Mouse (Mus musculus) cerebellum, postnatal 4 days (tissue): ENCODE measurements around the gene Galm.

Experiments used
- DNase-seq, 2 experiments: peaks; one replicate each; pipeline ENCODE4 v3.0.0; 2022; ENCODE audit warnings: low spot score in 2 of 2, mixed read lengths in 1 of 2

The Galm gene

GRCm38 (mm10) chr17:80128476-80128990 is 1.3 kb downstream of the Galm start:
- DNase-seq = no peak

- DNase-seq = no peak
Measured at GRCm38 (mm10) chr17:80129387-80129786, 2.1 kb downstream of the Galm start.

GRCm38 (mm10) chr17:80130718-80131430 is 3.6 kb downstream of the Galm start:
- no peak for DNase-seq

DNA sequence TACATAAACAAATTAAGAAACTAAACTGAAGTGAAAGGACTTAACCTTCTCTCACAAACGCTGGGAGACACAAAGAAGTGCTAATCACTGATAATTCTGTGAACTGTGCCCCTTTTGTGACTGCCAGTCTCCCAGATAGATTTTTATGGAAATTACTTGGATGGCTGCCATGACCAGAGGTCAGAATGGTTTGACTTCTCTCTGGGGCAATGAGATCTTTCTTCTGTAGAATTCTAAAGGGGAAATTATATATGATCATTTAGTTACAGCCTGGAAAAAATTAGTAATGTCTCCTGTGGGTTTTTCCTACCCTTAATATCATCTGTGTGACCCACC is 4.1 kb downstream of the Galm start:
- no peak for DNase-seq

DNA sequence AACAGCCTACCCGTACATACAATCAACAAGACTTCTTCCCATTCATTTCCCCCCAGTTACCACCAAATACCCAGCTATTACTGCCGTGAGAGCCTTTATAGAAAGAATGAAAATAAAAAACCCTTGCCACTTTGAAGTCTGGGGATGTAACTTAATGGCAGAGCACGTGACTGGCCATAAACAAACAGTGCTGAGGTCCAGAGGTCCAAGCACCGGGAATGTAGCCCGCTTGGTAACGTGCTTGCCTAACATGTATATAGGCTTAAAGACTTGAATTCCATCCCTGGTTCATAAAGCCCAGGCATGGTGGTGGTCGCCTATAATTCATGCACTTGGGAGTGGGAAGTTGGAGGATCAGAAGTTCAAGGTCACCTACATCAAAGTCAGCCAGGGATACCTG is 4.6 kb downstream of the Galm start:
- no peak for DNase-seq

GRCm38 (mm10) chr17:80132502-80132901 is 5.2 kb downstream of the Galm start:
- DNase-seq = no peak

GRCm38 (mm10) chr17:80138434-80139162 is 11.3 kb downstream of the Galm start:
- DNase-seq = no peak

DNA sequence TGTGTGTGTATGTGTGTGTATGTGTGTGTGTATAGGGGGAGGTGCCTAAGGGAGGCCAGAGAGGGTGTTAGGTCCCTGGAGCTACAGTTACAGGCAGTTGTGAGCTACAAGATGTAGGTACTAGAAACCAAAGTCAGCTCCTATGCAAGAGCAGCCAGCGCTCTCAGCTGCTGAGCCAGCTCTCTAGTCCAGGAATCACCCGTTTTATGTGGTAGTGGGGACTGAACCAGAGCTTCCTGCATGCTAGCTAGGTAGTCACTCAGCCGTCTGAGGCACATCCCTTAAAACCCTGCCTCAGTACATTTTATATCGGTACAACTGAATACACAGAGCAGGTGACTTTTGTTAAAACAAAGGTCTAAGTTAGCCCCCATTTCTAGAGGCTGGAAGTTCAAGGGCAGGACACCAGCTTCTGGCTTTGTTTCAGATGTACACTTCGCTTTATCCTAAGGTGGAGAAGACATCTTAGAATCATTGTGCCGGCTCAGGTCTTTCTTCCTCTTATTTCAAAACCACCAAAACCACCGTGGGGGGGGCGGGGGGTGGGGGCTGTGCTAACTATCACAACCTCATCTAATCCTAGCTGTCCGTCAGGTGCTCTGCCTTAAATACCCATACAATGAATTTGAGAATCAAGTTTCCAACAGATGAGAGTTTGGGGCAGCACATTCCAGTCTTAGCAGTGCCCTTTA is 12.6 kb downstream of the Galm start:
- DNase-seq = no peak

- DNase-seq = no peak
Measured at GRCm38 (mm10) chr17:80143478-80144232, 16.4 kb downstream of the Galm start.

DNA sequence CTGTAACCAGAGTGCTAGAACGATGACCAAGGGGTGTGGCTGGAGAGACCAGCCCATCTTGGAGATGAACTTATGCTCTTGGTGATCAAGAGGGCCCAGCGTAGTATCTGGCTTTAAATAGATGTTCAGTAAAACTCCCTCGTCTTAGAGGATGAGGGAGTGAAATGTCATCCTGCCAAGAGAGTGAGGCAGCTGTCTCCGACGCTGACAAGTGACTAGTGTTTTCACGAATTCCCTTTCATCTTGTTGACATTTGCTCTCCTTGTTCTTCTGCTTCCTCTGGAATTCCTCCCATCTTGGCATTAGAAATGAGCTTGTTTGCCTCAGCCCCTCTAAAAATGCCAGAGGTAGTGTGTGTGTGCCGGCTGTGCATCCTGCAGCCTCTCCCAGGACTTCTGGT is 17.9 kb downstream of the Galm start:
- no peak for DNase-seq

- no peak for DNase-seq
Measured at GRCm38 (mm10) chr17:80145771-80146170, 18.5 kb downstream of the Galm start.

- peak in 1 of 2 experiments; percentile 60 for DNase-seq
Measured at GRCm38 (mm10) chr17:80148053-80148994, 21.1 kb downstream of the Galm start.

DNA sequence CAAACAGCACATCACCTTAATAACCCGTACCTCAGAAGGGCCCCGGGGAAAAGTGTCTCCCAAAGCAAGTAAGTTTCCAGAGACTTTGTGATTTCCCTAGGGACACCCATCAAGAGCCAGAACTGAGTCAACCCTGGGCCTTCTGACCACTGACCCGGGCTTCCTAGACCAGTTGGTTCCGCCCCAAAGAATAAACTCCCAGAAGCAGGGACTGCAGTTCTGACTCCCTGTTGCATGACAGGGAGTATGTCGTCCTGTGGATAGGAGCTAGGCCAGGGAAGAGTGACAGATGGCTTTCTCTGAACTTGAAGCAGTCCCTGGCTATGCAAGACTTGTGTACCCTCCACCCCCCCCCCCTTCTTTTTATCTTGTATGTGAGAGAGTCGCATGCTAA is 21.7 kb downstream of the Galm start:
- no peak for DNase-seq

DNA sequence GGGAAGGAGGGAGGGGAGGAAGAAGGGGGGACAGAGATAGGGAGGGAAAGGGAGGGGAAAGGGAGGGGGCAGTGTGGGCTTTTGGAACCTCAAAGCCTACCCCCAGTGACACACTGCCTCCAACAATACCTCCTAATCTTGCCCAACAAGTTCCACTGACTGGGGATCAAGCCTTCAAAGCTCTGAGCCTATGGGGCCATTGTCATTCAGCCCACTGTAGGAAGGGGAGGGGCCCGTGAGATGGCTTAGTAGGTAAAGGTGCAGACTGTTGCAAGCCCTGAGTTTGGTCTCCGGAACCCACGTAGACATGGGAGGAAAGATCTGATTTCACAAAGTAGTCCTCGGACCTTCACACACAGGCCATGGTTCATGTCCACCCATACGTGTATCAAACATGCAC is 24.1 kb downstream of the Galm start:
- DNase-seq = no peak

DNA sequence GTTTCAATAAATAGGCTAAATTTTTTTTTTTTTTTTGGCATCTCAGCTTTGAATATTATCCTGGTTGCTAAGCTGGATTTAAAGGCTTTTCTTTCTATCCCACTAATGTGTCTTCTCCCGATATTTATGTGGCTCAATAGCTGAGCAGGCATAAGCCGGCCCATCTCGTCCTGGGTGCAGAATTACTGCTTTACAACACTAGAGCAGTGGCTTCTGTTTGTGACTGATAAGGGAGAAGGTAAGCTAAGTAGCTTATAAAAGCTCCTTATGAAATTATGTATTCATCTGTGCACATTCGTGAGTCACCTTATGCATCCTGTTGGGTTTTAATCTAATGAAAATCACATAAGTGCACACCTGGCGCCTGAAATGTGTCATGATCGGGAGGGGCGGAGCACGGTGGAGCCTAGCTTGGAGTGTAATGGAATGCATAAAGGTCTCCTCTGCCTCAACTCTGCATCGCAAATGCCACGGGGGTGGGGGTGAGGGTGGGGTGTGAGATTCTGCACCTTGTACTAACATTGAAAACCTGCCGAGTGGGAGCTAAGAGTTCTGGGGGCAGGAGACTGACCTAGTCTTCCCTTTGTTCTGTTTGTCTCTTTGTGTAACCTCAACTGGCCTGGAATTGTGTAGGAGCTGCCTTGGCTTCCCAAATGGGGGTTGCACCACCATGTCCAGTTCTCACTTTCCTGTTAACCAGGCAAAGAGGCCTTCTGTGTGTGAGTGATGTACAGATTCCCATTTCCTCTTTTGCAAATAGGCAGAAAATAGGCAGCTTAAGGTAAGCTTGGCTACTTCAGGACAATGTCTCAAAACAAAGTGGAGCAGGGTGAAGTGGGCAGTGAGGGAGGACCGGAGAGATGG is 25.7 kb downstream of the Galm start:
- no peak for DNase-seq

GRCm38 (mm10) chr17:80153631-80154030 is 26.4 kb downstream of the Galm start:
- DNase-seq = no peak

DNA sequence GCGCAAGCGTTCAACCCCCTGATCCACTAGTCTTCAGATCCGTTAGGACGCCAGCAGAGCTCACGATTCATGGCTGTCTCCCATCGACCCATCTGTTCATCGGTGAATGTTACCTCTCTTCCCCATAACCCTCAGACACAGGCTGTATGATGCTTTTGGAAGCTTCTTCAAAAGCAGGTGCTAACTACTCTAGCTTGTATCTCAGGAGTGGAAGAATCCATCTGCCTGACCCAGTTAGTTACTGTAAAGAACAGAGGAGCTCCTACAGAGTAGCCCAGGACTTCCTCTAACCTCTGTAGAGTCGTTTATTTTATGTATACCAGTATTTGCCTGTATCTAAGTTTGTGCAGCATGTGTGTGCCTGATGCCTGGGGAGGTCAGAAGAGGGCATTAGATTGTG is 29.6 kb downstream of the Galm start:
- no peak for DNase-seq

GRCm38 (mm10) chr17:80157489-80157888 is 30.2 kb downstream of the Galm start:
- no peak for DNase-seq

- peak in 1 of 2 experiments; percentile 71 for DNase-seq
Measured at GRCm38 (mm10) chr17:80160454-80160853, 33.2 kb downstream of the Galm start.

GRCm38 (mm10) chr17:80163991-80164390 is 36.7 kb downstream of the Galm start:
- DNase-seq = no peak
